In the genomic region with DNA sequence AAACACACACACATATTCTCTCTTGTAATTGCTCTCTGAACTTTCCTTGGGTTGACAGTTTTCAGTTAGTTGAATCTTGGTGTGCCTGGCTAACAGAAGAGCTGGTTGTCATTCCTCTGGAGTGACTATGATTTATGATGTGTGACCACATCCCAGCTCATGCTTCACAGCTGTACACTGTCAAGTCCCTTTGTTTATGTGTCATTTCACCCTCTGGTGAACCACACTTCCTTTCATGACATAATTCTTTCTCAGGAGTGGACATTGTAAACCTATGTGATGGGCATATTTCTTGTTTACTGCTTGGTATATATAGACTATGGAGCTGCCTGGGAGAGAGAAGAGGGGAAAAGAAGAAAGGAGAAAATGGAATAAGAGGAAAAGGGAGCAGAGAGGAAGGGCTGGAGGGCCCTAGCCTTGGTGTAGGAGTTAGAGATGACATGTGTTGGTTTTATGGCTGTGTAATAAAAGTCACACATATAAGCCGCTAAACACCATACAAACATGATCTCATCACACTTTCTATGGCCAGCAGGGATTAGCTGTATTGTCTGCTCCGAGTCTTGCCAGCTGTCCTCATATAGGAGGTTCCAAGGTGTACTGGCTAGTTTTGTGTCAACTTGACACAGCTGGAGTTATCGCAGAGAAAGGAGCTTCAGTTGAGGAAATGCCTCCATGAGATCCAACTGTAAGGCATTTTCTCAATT, we compare ENCODE assay signal across 11 mouse cellular contexts.
DNase-seq lines count a peak whose midpoint lies in the region; ATAC-seq and TF ChIP-seq lines count a peak whose summit lies in the region.
"Had no signal": no experiment of that assay in that cellular context is flagged by ENCODE, and none has a peak within 500 bp of the region (broad histone marks: within the 10 kb centered on the region; RNA-seq: fewer than 3 reads in every experiment).

No protein-coding gene starts in this region.

- H3K4me2 ChIP-seq in stomach, embryonic 14.5 days (replicated peaks; ENCODE audit: low read depth, low read length), result no peak overlapping the region
- H3K4me2 ChIP-seq in stomach, postnatal 0 days (replicated peaks; ENCODE audit: low read depth), result no peak overlapping the region
- H3K4me2 ChIP-seq: hindbrain, embryonic 15.5 days; liver, embryonic 11.5 days; midbrain, embryonic 12.5 days had no signal

- WGBS in stomach, embryonic 14.5 days, result 59% methylated on average over 3 of the region's 3 CpGs
- 61% methylated on average over 3 of the region's 3 CpGs for WGBS in stomach, postnatal 0 days

- peak; percentile 22 for DNase-seq in kidney, postnatal 14 days
- no peak for DNase-seq in kidney, postnatal 36 days
- no peak for DNase-seq in stomach, postnatal 0 days (ENCODE audit: low spot score)
- DNase-seq in forelimb bud, embryonic 11.5 days (ENCODE audit: low read depth, low spot score), result peak; percentile 36
- no peak for DNase-seq in thymus, adult 18-20 months
- DNase-seq: cerebellum, adult 11-12 months had no signal

- H3K4me1 ChIP-seq in stomach, embryonic 14.5 days (ENCODE audit: control insufficient read depth, insufficient read depth, low read length), result peaks cover 16% of the 10 kb centered on the region; the same call in 1 of the 2 replicates
- no peaks in the 10 kb centered on the region; the same call in 1 of the 2 replicates for H3K4me1 ChIP-seq in stomach, postnatal 0 days (replicated peaks; ENCODE audit: control insufficient read depth, insufficient read depth)
- H3K4me1 ChIP-seq: hindbrain, embryonic 15.5 days; midbrain, embryonic 12.5 days had no signal

- H3K4me3 ChIP-seq in stomach, embryonic 14.5 days (ENCODE audit: low read depth, low read length), result no peak overlapping the region
- H3K4me3 ChIP-seq in stomach, postnatal 0 days (ENCODE audit: low read depth, low read length), result no peak overlapping the region
- H3K4me3 ChIP-seq: hindbrain, embryonic 15.5 days; midbrain, embryonic 12.5 days had no signal

- TF ChIP-seq CTCF in stomach, postnatal 0 days (IDR thresholded peaks at IDR 0.05; ENCODE audit: low read depth), result no peak

- no peaks in the 10 kb centered on the region for H3K27me3 ChIP-seq in stomach, embryonic 14.5 days (ENCODE audit: control insufficient read depth, insufficient read depth, low read length)
- no peaks in the 10 kb centered on the region for H3K27me3 ChIP-seq in stomach, postnatal 0 days (ENCODE audit: control insufficient read depth, insufficient read depth, low read length)
- H3K27me3 ChIP-seq: hindbrain, embryonic 15.5 days; midbrain, embryonic 12.5 days had no signal

- H3K27ac ChIP-seq in stomach, embryonic 14.5 days (ENCODE audit: low read length), result no peak overlapping the region
- no peak overlapping the region for H3K27ac ChIP-seq in stomach, postnatal 0 days (replicated peaks)
- H3K27ac ChIP-seq: hindbrain, embryonic 15.5 days; midbrain, embryonic 12.5 days had no signal

- no peak for TF ChIP-seq EP300 in stomach, postnatal 0 days (optimal IDR thresholded peaks at IDR 0.05)

- H3K9me3 ChIP-seq in stomach, embryonic 14.5 days (ENCODE audit: control insufficient read depth, low read depth, low read length), result no peaks in the 10 kb centered on the region
- no peaks in the 10 kb centered on the region for H3K9me3 ChIP-seq in stomach, postnatal 0 days (ENCODE audit: control insufficient read depth, low read length)
- H3K9me3 ChIP-seq: hindbrain, embryonic 15.5 days; midbrain, embryonic 12.5 days had no signal

- ATAC-seq in stomach, embryonic 14.5 days (ENCODE audit: insufficient number of reproducible peaks, insufficient read depth, low FRiP score, low read depth), result peak; percentile 44; the same call in 1 of the 2 replicates
- ATAC-seq in stomach, postnatal 0 days (ENCODE audit: low FRiP score, low TSS enrichment), result no peak
- no peak for ATAC-seq in inflammation-experienced regulatory T-cells, adult 6 months

- no peak overlapping the region for H3K9ac ChIP-seq in stomach, embryonic 14.5 days (replicated peaks; ENCODE audit: low read depth, low read length)
- H3K9ac ChIP-seq in stomach, postnatal 0 days (ENCODE audit: low read length), result no peak overlapping the region
- H3K9ac ChIP-seq: hindbrain, embryonic 15.5 days; midbrain, embryonic 12.5 days had no signal

- H3K36me3 ChIP-seq in stomach, embryonic 14.5 days (ENCODE audit: control insufficient read depth, insufficient read depth, low read length), result no peaks in the 10 kb centered on the region
- H3K36me3 ChIP-seq in stomach, postnatal 0 days (ENCODE audit: control insufficient read depth, insufficient read depth, low read length), result no peaks in the 10 kb centered on the region
- H3K36me3 ChIP-seq: hindbrain, embryonic 15.5 days; midbrain, embryonic 12.5 days had no signal

Comparison
In these comparisons a context has a peak if more than half of its experiments do, and no peak if none do; other contexts are left out.
1. DNase-seq: peak in kidney, postnatal 14 days (single experiment) and forelimb bud, embryonic 11.5 days (single experiment); none in kidney, postnatal 36 days (0 of 2), stomach, postnatal 0 days (single experiment) and thymus, adult 18-20 months (0 of 2).